Mouse (Mus musculus): ENCODE data around the gene Rpl41.

DNA sequence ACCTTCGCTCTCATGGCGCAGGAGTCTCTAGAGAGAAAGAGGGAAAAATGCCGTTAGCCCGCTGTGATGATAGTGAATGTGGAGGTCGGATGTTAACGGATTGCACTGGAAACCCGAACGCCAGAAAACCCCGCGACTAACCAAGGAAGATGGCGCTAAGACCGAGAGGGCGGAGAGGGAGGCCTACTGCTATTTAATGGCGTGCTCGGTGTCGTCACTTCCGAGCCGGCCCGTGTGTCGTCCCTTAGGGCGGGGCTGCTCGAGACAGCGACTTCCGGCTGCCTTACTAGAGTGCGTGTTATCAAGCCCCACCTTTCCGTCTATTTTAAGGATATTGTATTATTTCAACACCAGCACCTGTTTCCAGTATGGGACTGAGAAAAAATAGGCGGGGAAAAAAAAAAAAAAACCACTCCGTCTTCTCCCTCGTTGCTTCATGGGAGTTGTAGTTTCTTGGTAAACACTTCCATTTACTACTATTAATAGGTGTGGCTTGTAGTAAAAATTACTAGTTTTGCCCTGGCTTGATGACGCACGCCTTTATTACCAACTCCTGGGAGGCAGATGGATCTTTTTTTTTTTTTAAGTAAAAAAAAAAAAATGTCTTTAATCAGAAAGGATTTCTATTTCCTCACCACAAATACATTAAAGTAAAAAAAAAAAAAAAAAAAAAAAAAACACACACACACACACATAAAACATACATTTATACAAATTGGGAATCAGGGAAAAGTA lies at the start of gene Rpl41:
- TF ChIP-seq POLR2A (IDR thresholded peaks at IDR 0.05; ENCODE audit: control insufficient read depth, extremely low read depth, insufficient read depth, low read length, poor library complexity): peak; percentile 96
- 0 out of 2 replicates have a peak, but pooled peaks have one; percentile 31 for TF ChIP-seq CTCF (IDR thresholded peaks at IDR 0.05; ENCODE audit: borderline replicate concordance, control insufficient read depth, extremely low read depth, insufficient read depth, low read length, poor library complexity)

All from thymus, adult 2 months (tissue).